Mouse (Mus musculus) liver, embryonic 14.5 days (tissue): ENCODE measurements around the gene Mfn1. TPM values are rescaled to one million over a fixed set of nuclear protein-coding genes. Genes with fewer than 3 reads are reported as not detected.

ENCODE experiments used
- ATAC-seq: fragments of 200-750 bp; cut with Nextera tagmentation; 2 replicates; pipeline ENCODE4 v1.8.0; 2017; ENCODE audit warnings: moderate number of reproducible peaks, mild to moderate bottlenecking, moderate library complexity; ENCODE audit not compliant: insufficient read depth
- DNase-seq, 3 experiments: peaks; one replicate each; pipeline ENCODE4 v3.0.0-alpha.2; 2012 to 2013; ENCODE audit warnings: low read depth in 3 of 3, low spot score in 3 of 3
- H3K27ac ChIP-seq: fragments of 300-500 bp; sonication (generic); 2 replicates; pipeline ENCODE4 v1.5.1; 2014; ENCODE audit warnings: moderate library complexity, mild to moderate bottlenecking, control low read depth, inconsistent platforms
- H3K27me3 ChIP-seq: fragments of 300-500 bp; sonication (generic); 2 replicates; pipeline ENCODE4 v1.6.1; 2014; ENCODE audit warnings: mild to moderate bottlenecking, low read length, moderate library complexity; ENCODE audit not compliant: control insufficient read depth, insufficient read depth
- H3K36me3 ChIP-seq: fragments of 300-500 bp; sonication (generic); replicated peaks from 2 replicates; pipeline ENCODE4 v1.6.1; 2014; ENCODE audit warnings: low read depth; ENCODE audit not compliant: control insufficient read depth, insufficient read depth
- H3K4me1 ChIP-seq, 2 experiments: fragments of 200-500 bp in 1 of 2; fragments of 300-500 bp in 1 of 2; sonication (generic) in 1 of 2; replicated peaks; 2 replicates each; pipeline ENCODE4 v1.6.1; 2012 to 2014; ENCODE audit warnings: antibody characterized with exemption in 1 of 2, inconsistent platforms in 1 of 2, low read length in 1 of 2; ENCODE audit not compliant: control insufficient read depth in 2 of 2, insufficient read depth in 2 of 2
- H3K4me2 ChIP-seq: fragments of 300-500 bp; sonication (generic); 2 replicates; pipeline ENCODE4 v1.6.1; 2014; ENCODE audit warnings: low read depth, mild to moderate bottlenecking, control low read depth, moderate library complexity
- H3K4me3 ChIP-seq, 2 experiments: fragments of 200-500 bp in 1 of 2; fragments of 300-500 bp in 1 of 2; sonication (generic) in 1 of 2; 2 replicates each; pipeline ENCODE4 v1.5.1; 2012 to 2014; ENCODE audit warnings: low read depth in 2 of 2, low read length in 2 of 2, mild to moderate bottlenecking in 2 of 2, control low read depth in 1 of 2, inconsistent platforms in 1 of 2, moderate library complexity in 1 of 2; ENCODE audit not compliant: insufficient read depth in 1 of 2
- H3K9ac ChIP-seq: fragments of 300-500 bp; sonication (generic); replicated peaks from 2 replicates; pipeline ENCODE4 v1.6.1; 2014; ENCODE audit warnings: mild to moderate bottlenecking, control low read depth, moderate library complexity
- H3K9me3 ChIP-seq: fragments of 300-500 bp; sonication (generic); 2 replicates; pipeline ENCODE4 v1.6.1; 2016; ENCODE audit warnings: low read length, mixed read lengths; ENCODE audit not compliant: control insufficient read depth
- CTCF ChIP-seq: IDR thresholded peaks from 2 replicates; pipeline ENCODE4 v1.5.1; 2016; ENCODE audit warnings: antibody characterized with exemption, low read depth, control low read depth
- EP300 ChIP-seq: IDR thresholded peaks from 2 replicates; pipeline ENCODE4 v1.6.1; 2016; ENCODE audit warnings: antibody characterized with exemption, low read depth
- WGBS: fragments of 180-500 bp; shearing (Covaris S2); extraction: QIAGEN DNeasy Blood & Tissue Kit; methylation state at CpG from one replicate; pipeline ENCODE4 v1.1.7; 2014; ENCODE audit not compliant: insufficient replicate concordance; 5-methylcytosine and 5-hydroxymethylcytosine counted together
- polyA plus RNA-seq, 2 experiments: library from polyadenylated mRNA; depleted of rRNA in 1 of 2; stranded (reverse) in 1 of 2; unstranded in 1 of 2; fragments of >200 nt; fragmentation: Nextera tagmentation in 1 of 2; extraction: Ambion mirVana in 1 of 2; gene quantifications; 2 replicates each; pipeline versions ENCODE4 v1.2.1 to v1.2.3; 2012 to 2014

Gene Mfn1
- polyA plus RNA-seq, 2 experiments, result 8.6 to 11.0 TPM

DNA sequence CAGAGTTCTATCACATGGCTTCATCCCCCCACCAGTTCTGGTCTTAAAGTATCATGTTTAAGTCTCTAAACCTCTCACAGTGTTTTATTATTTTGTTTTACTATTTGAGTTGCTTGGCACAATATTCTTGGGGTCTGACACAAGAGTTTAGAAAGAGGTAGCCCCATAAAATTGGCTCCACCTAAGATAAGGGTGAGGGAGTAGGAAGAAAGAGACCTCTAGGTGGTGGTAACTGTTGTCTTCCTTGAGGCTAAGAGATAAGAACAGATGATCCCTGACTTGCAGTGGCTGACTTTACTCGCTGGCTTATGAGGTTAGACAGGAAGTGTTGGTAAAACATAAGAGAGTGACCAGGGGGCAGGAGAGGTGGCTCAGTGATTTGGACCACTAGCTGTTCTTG, 6.4 kb downstream of the Mfn1 start:
- TF ChIP-seq CTCF, result no peak
- no peak for TF ChIP-seq EP300
- Histone ChIP-seq H3K27me3 (no peaks in the 10 kb centered on the region), H3K4me3 (no peak overlapping the region), H3K36me3 (peaks cover 2% of the 10 kb centered on the region), H3K27ac (peak overlapping the region; percentile 21), H3K4me2 (peak overlapping the region; percentile 0; the same call in 1 of the 2 replicates), H3K9ac (peak overlapping the region; percentile 23; the same call in 1 of the 2 replicates), H3K4me1 (peaks cover 7 to 15% of the 10 kb centered on the region in 2 experiments), H3K9me3 (no peaks in the 10 kb centered on the region)
- ATAC-seq, result peak; percentile 73
- WGBS, result 16% methylated on average over 1 of the region's 1 CpGs
- DNase-seq, result no peak

DNA sequence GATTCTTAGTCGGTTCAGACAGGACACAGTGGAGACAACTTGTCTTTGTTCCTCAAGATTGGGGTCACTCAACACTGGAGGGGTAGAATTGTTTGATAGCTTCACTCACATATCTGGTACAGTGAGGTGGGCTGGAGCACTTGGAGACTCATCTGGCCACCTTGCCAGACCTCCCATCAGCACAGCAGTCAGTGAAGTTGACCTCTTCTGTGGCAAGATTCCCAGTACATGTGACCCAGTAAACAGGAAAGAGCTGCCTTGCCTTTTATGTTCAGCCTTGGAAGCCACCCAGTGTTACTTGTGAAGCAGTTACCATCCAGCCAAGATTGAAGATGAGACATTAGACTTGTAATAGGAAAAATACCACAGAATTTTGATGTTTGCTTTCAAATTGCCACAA, 8.3 kb downstream of the Mfn1 start:
- peaks cover 7 to 15% of the 10 kb centered on the region in 2 experiments for H3K4me1 ChIP-seq
- TF ChIP-seq EP300, result no peak
- TF ChIP-seq CTCF, result no peak
- no peak overlapping the region for H3K27ac ChIP-seq
- DNase-seq (no peak), ATAC-seq (no peak)
- WGBS, result 53% methylated on average over 1 of the region's 1 CpGs
- H3K9me3 ChIP-seq, result no peaks in the 10 kb centered on the region
- H3K4me3 ChIP-seq, result no peak overlapping the region
- H3K27me3 ChIP-seq, result no peaks in the 10 kb centered on the region
- no peak overlapping the region for H3K9ac ChIP-seq
- H3K36me3 ChIP-seq, result peaks cover 2% of the 10 kb centered on the region
- H3K4me2 ChIP-seq, result no peak overlapping the region

DNA sequence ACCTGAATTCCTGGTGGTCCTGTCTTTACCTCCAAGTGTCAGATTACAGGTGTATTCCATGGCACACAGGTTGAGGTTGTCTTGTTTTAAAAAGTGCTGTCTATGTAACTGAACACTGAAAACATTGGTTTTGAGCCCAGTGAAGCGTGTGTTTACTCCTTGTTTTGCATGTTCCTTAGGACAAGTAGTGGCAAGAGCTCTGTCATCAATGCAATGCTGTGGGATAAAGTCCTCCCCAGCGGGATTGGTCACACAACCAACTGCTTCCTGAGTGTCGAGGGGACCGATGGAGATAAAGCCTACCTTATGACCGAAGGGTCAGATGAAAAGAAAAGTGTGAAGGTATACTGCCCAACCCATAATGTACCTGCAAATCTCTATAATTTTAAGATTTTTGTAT, 8.8 kb downstream of the Mfn1 start:
- DNase-seq (no peak), ATAC-seq (no peak)
- peaks cover 2% of the 10 kb centered on the region for H3K36me3 ChIP-seq
- H3K4me3 ChIP-seq, result no peak overlapping the region
- H3K4me2 ChIP-seq, result no peak overlapping the region
- WGBS, result 79% methylated on average over 5 of the region's 5 CpGs
- no peak overlapping the region for H3K9ac ChIP-seq
- H3K9me3 ChIP-seq, result no peaks in the 10 kb centered on the region
- H3K4me1 ChIP-seq, result peaks cover 7 to 15% of the 10 kb centered on the region in 2 experiments
- no peaks in the 10 kb centered on the region for H3K27me3 ChIP-seq
- TF ChIP-seq EP300 (no peak), CTCF (no peak)
- H3K27ac ChIP-seq, result no peak overlapping the region

DNA sequence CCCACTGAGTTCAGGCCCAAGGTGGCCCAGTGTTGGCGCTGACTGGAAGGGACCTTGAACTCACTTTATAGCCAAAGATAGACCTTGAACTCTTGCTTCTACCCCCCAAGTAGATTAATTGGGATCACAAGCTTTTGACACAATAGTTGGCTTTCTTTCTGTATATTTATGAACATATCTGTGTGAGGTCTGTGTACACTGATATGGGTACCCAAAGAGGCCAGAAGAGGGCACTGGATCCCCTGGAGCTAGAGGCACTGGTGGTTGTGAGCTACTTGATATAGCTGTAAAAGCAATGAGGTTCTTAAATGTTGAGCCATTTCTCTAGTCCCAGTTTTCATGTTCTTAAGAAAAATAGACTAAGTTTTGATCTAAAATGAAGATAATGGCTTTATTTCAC, 23.8 kb downstream of the Mfn1 start:
- H3K27me3 ChIP-seq, result no peaks in the 10 kb centered on the region
- no peak overlapping the region for H3K4me3 ChIP-seq
- no peak overlapping the region for H3K9ac ChIP-seq
- no peaks in the 10 kb centered on the region for H3K9me3 ChIP-seq
- WGBS, result 93% methylated on average over 1 of the region's 1 CpGs
- DNase-seq (no peak), ATAC-seq (no peak)
- peak; percentile 46; the same call in 1 of the 2 replicates for TF ChIP-seq CTCF
- no peak for TF ChIP-seq EP300
- H3K27ac ChIP-seq, result no peak overlapping the region
- H3K4me1 ChIP-seq, result no peaks in the 10 kb centered on the region
- H3K36me3 ChIP-seq, result peaks cover 14% of the 10 kb centered on the region
- H3K4me2 ChIP-seq, result no peak overlapping the region

DNA sequence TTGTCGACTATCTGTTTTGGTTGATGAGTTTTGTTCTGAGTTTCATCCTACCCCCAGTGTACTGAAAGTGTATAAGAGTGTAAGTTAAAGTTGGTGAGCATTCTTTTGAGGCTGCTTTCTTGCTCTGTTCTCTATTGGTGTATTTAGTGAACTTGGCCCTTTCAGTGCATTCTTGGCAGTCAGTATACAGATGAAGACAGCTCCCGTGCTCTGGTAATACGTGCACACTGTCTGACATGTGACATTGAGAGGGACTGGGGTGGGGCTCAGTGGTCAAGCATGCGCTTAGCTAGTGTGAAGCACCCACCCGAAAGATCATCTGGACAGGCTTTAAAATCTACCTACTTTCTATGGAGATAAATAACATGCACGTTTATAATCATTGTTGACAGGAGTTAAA, 34.1 kb downstream of the Mfn1 start:
- no peaks in the 10 kb centered on the region for H3K27me3 ChIP-seq
- H3K36me3 ChIP-seq, result peaks cover 17% of the 10 kb centered on the region
- no peak overlapping the region for H3K4me3 ChIP-seq
- TF ChIP-seq EP300 (no peak), CTCF (no peak)
- 86% methylated on average over 6 of the region's 6 CpGs for WGBS
- no peaks in the 10 kb centered on the region for H3K9me3 ChIP-seq
- H3K27ac ChIP-seq, result no peak overlapping the region
- no peak for DNase-seq
- no peak overlapping the region for H3K9ac ChIP-seq
- no peak for ATAC-seq
- no peaks in the 10 kb centered on the region for H3K4me1 ChIP-seq
- no peak overlapping the region for H3K4me2 ChIP-seq
